ENCODE assay signal across 1 mouse cellular context in genomic region chr1:37712357-37712737, GRCm38 (mm10). TPM values are rescaled to one million over a fixed set of nuclear protein-coding genes. Genes with fewer than 3 reads are reported as not detected.
"Had no signal": no experiment of that assay in that cellular context is flagged by ENCODE, and none has a peak within 500 bp of the region (broad histone marks: within the 10 kb centered on the region; RNA-seq: fewer than 3 reads in every experiment).

No protein-coding gene starts in this region.

RNA-seq across cellular contexts. Expression of gene 2010300C02Rik, which starts 7.5 kb away (rescaled TPM):
- total RNA-seq: granulocyte monocyte progenitor cell, adult 5-6 weeks had no signal
